Mouse (Mus musculus): ENCODE results near the gene Abhd8. TPM values are rescaled to one million over a fixed set of nuclear protein-coding genes. Genes with fewer than 3 reads are reported as not detected.
"Not testable (repeated sequence)": the region's sequence is repeated elsewhere in the genome, so short reads cannot be mapped to it uniquely, and the experiment has no call there.

Abhd8 gene
- polyA plus RNA-seq, 1 experiment from 2014 or later, result 35.4 TPM

DNA sequence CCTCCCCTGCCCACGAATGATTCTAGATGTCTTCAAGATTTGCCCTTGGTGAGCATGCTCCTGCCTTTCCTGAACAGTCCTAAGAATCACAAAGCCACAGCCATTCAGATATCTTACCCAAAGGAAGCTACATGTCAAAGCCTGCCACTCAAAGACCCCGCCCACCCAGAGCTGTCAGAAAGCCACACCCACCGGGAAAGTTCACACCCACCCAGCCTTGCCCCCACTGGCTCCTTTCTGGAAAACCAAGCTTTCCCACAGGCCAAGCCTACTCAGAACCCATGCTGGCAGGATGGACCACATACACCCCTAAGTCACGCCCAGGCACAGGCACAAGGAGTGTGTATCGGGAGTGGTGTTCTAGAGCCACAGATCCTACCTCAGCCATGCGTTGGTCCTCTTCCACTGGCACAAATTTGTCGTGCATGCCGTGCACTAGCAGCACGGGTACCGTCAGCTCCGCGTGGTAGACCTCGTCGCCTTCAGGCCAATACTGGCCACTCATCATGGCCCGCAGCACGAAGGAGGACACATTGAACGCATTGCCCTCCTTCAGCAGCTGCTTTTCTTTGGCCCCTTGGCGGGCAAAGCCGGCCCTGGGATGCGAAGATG lies 5.7 kb downstream of the Abhd8 start:
- WGBS, result 73% methylated on average over 20 of the region's 20 CpGs
- no peak for ATAC-seq (ENCODE audit: insufficient number of reproducible peaks, low FRiP score)
- peaks cover 42% of the 10 kb centered on the region for H3K36me3 ChIP-seq

DNA sequence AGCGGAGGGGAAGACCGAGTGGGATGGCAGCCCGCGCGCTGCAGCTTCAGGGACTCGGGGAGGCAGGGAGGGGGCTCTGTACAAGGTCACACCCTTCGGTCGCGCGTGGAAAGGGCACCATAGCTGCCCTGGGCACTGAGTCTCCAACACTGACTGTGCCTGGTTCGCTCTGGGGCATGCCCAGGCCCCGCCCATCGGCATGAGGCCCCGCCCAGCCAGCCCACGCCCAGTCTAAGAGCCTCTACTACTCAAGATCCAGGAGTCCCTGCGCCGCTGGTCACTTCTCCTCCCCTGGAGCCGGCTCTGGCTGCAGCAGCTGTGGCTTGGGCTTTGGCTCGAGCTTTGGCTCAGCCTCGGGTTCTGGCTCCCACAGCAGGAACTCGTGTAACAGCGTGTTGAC lies 6.5 kb downstream of the Abhd8 start:
- Histone ChIP-seq H3K4me1 (replicated peaks) (no peaks in the 10 kb centered on the region), H3K36me3 (peaks cover 42% of the 10 kb centered on the region), H3K9me3 (replicated peaks) (no peaks in the 10 kb centered on the region), H3K9ac (no peak overlapping the region), H3K27ac (ENCODE audit: poor library complexity, severe bottlenecking) (no peak overlapping the region), H3K27me3 (replicated peaks) (peaks cover 32% of the 10 kb centered on the region), H3K4me3 (no peak overlapping the region), H3K4me2 (no peak overlapping the region)
- 0 out of 2 replicates have a peak, but pooled peaks have one; percentile 37 for ATAC-seq (ENCODE audit: insufficient number of reproducible peaks, low FRiP score)
- WGBS, result 32% methylated on average over 22 of the region's 22 CpGs

More for the DNA sequence above, 5.7 kb downstream of the Abhd8 start:
- Histone ChIP-seq H3K4me2 (no peak overlapping the region), H3K9me3 (replicated peaks) (no peaks in the 10 kb centered on the region), H3K4me3 (no peak overlapping the region), H3K9ac (no peak overlapping the region), H3K27ac (ENCODE audit: poor library complexity, severe bottlenecking) (no peak overlapping the region), H3K4me1 (replicated peaks) (peaks cover 7% of the 10 kb centered on the region; the same call in 1 of the 2 replicates), H3K27me3 (replicated peaks) (peaks cover 32% of the 10 kb centered on the region)

DNA sequence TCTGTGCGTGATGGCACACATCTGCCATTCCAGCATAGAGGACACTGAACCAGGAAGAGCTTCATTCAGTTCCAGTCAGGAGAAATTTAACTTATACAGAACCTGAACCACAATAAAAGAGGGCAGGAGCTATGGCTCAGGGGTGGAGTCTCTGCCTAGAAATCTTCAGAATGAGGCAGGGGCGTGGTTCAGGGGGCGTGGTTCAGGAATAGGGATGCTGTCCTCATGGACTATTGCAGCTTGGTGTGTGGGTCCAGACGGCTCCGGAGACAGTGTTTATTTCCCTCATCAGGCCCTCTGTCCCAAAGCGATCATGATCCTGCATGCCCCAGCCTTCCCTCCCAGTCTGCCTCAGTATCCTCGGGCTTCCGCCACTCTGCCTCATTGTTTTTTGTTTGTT lies 8.8 kb downstream of the Abhd8 start:
- ATAC-seq (ENCODE audit: insufficient number of reproducible peaks, low FRiP score), result no peak
- Histone ChIP-seq H3K4me3 (no peak overlapping the region), H3K27ac (ENCODE audit: poor library complexity, severe bottlenecking) (no peak overlapping the region), H3K36me3 (peaks cover 30% of the 10 kb centered on the region), H3K4me1 (replicated peaks) (no peaks in the 10 kb centered on the region), H3K4me2 (no peak overlapping the region), H3K9me3 (replicated peaks) (no peaks in the 10 kb centered on the region; the same call in 1 of the 2 replicates), H3K9ac (no peak overlapping the region), H3K27me3 (replicated peaks) (peaks cover 19% of the 10 kb centered on the region)
- WGBS, result 65% methylated on average over 8 of the region's 8 CpGs

DNA sequence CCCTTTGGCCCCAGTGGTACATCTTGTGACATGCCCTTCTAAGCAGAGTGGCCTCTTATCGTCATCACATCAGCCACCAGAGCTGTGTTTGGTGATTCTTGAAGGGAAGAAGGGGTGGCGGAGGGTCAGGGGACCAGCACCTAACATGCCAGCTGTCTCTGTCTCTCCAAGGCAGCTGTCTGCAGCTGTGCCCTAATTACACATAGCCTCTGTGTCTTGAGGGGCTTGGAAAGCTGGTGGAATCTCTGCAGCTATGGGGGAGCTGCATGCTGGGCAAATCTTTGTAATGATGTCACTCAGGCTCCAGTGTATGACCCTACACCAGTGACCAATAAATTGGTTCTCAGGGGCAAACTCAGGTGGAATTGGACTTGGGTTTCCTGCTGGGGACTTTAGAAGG lies 10.8 kb downstream of the Abhd8 start:
- H3K4me1 ChIP-seq (replicated peaks), result no peaks in the 10 kb centered on the region
- H3K36me3 ChIP-seq, result peaks cover 10% of the 10 kb centered on the region
- no peak overlapping the region for H3K27ac ChIP-seq (ENCODE audit: poor library complexity, severe bottlenecking)
- peaks cover 19% of the 10 kb centered on the region for H3K27me3 ChIP-seq (replicated peaks)
- no peak overlapping the region for H3K4me3 ChIP-seq
- no peak for ATAC-seq (ENCODE audit: insufficient number of reproducible peaks, low FRiP score)
- no peaks in the 10 kb centered on the region; the same call in 1 of the 2 replicates for H3K9me3 ChIP-seq (replicated peaks)
- WGBS, result 63% methylated on average over 2 of the region's 2 CpGs
- no peak overlapping the region for H3K9ac ChIP-seq
- no peak overlapping the region for H3K4me2 ChIP-seq

DNA sequence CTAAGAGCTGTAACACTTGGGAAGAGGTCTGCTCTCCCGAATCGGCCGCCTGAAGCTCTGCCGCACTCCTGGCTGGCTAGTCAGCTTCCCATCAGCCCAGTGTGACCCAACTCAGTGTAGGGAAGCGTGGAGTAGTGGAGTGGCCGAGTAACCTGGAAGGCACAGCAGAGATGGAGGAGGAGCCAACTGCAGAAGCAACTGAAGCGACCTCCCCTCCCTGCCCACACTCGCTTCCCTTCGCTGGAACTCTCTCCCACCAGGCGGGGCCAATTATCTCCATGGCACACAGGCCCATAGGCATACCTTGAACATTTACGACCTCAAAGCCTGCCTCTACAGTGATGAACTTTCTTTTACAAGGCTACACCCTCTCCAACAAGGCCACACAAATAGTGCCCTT lies 11.7 kb downstream of the Abhd8 start:
- Histone ChIP-seq H3K4me2 (no peak overlapping the region), H3K4me1 (replicated peaks) (no peaks in the 10 kb centered on the region), H3K9me3 (replicated peaks) (no peaks in the 10 kb centered on the region; the same call in 1 of the 2 replicates), H3K27ac (ENCODE audit: poor library complexity, severe bottlenecking) (no peak overlapping the region), H3K27me3 (replicated peaks) (peaks cover 11% of the 10 kb centered on the region), H3K4me3 (no peak overlapping the region), H3K36me3 (peaks cover 1% of the 10 kb centered on the region), H3K9ac (no peak overlapping the region)
- WGBS, result 50% methylated on average over 11 of the region's 11 CpGs
- no peak for ATAC-seq (ENCODE audit: insufficient number of reproducible peaks, low FRiP score)

DNA sequence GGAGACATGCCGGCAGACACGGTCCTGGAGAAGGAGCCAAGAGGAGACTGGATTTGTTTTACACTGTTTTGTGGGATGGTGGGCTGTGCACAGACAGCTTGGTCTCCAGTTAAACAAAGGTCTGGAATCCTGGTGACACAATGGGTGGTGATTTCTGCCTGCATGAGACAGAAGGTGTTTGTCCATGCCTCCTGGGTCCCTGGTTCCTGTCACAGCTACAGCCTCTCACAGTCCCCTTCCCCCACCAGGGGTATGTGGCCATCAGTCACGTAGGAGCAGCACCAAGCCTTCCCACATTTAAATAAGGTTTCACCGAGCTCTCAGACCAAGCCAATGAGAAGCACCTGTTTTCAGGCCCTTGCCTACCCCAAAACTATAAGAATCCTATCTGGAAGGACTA lies 12.1 kb downstream of the Abhd8 start:
- no peak for ATAC-seq (ENCODE audit: insufficient number of reproducible peaks, low FRiP score)

DNA sequence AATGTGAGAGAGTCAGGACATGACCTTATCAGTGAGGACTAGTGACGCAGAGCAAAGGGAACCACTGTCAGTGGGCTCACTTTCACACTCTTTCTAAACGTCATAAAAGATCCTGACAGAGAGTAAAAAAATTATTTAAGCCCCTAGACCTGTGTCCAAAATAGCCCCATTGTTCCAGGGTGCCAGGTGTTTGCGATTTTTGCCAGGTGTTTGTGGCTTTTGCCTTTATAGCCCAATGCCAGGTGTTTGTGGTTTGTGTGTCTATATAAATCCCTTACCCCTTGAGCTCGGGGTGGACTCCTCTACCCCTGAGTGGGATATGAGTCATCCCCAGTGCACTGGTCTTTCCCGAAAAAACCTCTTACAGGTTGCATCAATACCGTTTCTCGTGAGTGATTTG lies 18.4 kb downstream of the Abhd8 start:
- Histone ChIP-seq H3K36me3 (no peaks in the 10 kb centered on the region), H3K27me3 (replicated peaks) (peaks cover 24% of the 10 kb centered on the region), H3K9me3 (replicated peaks) (no peaks in the 10 kb centered on the region; the same call in 1 of the 2 replicates), H3K27ac (ENCODE audit: poor library complexity, severe bottlenecking) (no peak overlapping the region), H3K4me1 (replicated peaks) (no peaks in the 10 kb centered on the region), H3K9ac (no peak overlapping the region), H3K4me2 (no peak overlapping the region), H3K4me3 (no peak overlapping the region)
- no peak for ATAC-seq (ENCODE audit: insufficient number of reproducible peaks, low FRiP score)
- WGBS, result 69% methylated on average over 7 of the region's 7 CpGs

More for the DNA sequence above, 12.1 kb downstream of the Abhd8 start:
- H3K4me1 ChIP-seq (replicated peaks), result no peaks in the 10 kb centered on the region
- no peaks in the 10 kb centered on the region for H3K36me3 ChIP-seq
- 50% methylated on average over 4 of the region's 4 CpGs for WGBS
- no peak overlapping the region for H3K4me3 ChIP-seq
- no peaks in the 10 kb centered on the region; the same call in 1 of the 2 replicates for H3K9me3 ChIP-seq (replicated peaks)
- H3K27me3 ChIP-seq (replicated peaks), result peaks cover 8% of the 10 kb centered on the region; the same call in 1 of the 2 replicates
- no peak overlapping the region for H3K4me2 ChIP-seq
- H3K9ac ChIP-seq, result no peak overlapping the region
- no peak overlapping the region for H3K27ac ChIP-seq (ENCODE audit: poor library complexity, severe bottlenecking)

DNA sequence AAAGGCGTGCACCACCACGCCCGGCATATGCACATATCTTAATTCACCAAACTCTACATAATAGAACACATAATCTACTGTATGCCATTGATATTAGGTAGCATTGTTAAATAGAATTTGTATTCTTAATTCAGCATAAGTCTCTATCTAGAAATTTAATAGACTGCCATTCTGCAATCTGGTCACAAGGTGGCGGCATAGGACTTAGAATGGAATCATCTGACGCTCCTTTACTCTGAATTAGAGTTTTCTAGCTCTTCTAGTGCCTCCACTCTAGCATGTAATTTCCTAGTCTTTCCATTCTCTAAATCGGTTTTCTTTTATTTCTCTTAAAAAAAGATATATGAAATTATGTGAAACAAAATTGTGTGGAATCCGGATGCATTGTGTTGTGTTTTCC lies 22.1 kb downstream of the Abhd8 start:
- no peaks in the 10 kb centered on the region for H3K4me1 ChIP-seq (replicated peaks)

DNA sequence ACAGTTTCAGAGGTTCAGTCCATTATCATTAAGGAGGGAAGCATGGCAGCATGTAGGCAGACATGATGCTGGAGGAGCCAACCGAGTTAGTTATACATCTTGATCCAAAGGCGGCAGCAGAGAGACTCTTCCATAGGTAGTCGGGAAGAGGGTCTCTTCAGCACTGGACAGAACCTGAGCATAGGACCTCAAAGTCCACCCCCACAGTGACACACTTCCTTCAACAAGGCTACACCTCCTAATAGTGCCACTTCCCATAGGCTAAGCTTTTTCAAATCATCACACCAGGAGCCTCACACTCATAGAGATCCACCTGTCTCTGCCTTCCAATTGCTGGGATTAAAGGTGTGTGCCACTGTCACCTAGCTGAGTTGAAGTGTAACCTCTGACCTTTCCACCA lies 26.4 kb downstream of the Abhd8 start:
- Histone ChIP-seq H3K27me3 (replicated peaks) (peaks cover 3% of the 10 kb centered on the region), H3K9ac (no peak overlapping the region), H3K9me3 (replicated peaks) (0 out of 2 replicates have a peak, but pooled peaks cover 2% of the 10 kb centered on the region), H3K4me2 (no peak overlapping the region), H3K4me1 (replicated peaks) (no peaks in the 10 kb centered on the region), H3K36me3 (no peaks in the 10 kb centered on the region), H3K4me3 (no peak overlapping the region), H3K27ac (ENCODE audit: poor library complexity, severe bottlenecking) (no peak overlapping the region)
- ATAC-seq (ENCODE audit: insufficient number of reproducible peaks, low FRiP score), result no peak
- 51% methylated on average over 3 of the region's 3 CpGs for WGBS

More for the DNA sequence above, 22.1 kb downstream of the Abhd8 start:
- no peaks in the 10 kb centered on the region for H3K9me3 ChIP-seq (replicated peaks)
- no peak overlapping the region for H3K9ac ChIP-seq
- no peak overlapping the region for H3K4me2 ChIP-seq
- peaks cover 24% of the 10 kb centered on the region for H3K27me3 ChIP-seq (replicated peaks)
- H3K4me3 ChIP-seq, result no peak overlapping the region
- no peak overlapping the region for H3K27ac ChIP-seq (ENCODE audit: poor library complexity, severe bottlenecking)
- ATAC-seq (ENCODE audit: insufficient number of reproducible peaks, low FRiP score), result no peak
- 2% methylated on average over 7 of the region's 7 CpGs for WGBS
- no peaks in the 10 kb centered on the region for H3K36me3 ChIP-seq

DNA sequence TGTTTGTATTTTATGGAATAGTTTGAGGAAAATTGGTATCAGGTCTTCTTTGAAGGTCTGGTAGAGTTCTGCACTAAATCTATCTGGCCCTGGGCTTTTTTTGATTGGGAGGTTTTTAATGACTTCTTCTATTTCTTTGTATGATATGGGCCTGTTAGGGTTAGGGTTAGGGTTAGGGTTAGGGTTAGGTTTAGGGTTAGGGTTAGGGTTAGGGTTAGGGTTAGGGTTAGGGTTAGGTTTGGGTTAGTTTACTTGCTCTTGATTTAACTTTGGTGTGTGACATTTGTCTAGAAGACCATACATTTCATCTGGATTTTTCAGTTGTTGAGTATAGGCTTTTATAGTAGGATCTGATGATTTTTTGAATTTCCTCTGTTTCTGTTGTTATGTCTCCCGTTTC lies 30.5 kb downstream of the Abhd8 start:
- not testable (repeated sequence) for H3K4me1 ChIP-seq (replicated peaks); H3K9ac ChIP-seq; ATAC-seq (ENCODE audit: insufficient number of reproducible peaks, low FRiP score); H3K4me3 ChIP-seq; H3K27me3 ChIP-seq (replicated peaks); H3K27ac ChIP-seq (ENCODE audit: poor library complexity, severe bottlenecking); H3K4me2 ChIP-seq; H3K36me3 ChIP-seq; H3K9me3 ChIP-seq (replicated peaks)
- 74% methylated on average over 1 of the region's 1 CpGs for WGBS

DNA sequence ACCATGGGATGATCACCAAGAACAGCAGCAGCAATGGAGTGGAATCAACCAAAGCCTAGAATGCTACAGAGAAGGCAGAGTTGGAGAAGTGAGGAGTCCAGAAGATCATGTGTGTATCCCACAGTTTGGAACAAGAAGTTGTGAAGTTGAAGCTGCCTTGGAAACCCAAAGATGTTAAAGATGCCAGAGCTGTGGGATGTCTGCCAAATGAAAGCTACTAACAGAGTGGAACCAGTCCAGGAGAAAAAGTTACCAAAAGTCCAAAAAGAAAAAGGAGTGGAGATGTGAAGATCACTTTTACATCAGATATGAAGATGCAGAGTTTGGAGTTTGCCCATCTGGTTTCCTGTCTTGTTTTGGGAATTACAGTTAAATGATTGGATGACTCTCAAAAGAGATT lies 41.3 kb downstream of the Abhd8 start:
- no peaks in the 10 kb centered on the region; the same call in 1 of the 2 replicates for H3K27me3 ChIP-seq (replicated peaks)
- H3K36me3 ChIP-seq, result no peaks in the 10 kb centered on the region
- no peak overlapping the region for H3K4me3 ChIP-seq
- H3K4me1 ChIP-seq (replicated peaks), result no peaks in the 10 kb centered on the region
- no peak overlapping the region for H3K4me2 ChIP-seq
- H3K9ac ChIP-seq, result no peak overlapping the region
- peaks cover 32% of the 10 kb centered on the region for H3K9me3 ChIP-seq (replicated peaks)
- H3K27ac ChIP-seq (ENCODE audit: poor library complexity, severe bottlenecking), result no peak overlapping the region
- ATAC-seq (ENCODE audit: insufficient number of reproducible peaks, low FRiP score), result no peak
